Mouse (Mus musculus) gastrocnemius, postnatal 4 days (tissue): ENCODE data around the gene Wwox. TPM values are rescaled to one million over a fixed set of nuclear protein-coding genes. Genes with fewer than 3 reads are reported as not detected.

ENCODE experiments used
- DNase-seq, 2 experiments: peaks; one replicate each; pipeline ENCODE4 v3.0.0; 2021 to 2022; ENCODE audit warnings: low spot score in 2 of 2, mixed read lengths in 2 of 2
- total RNA-seq, 2 experiments: library from RNA; stranded (reverse); gene quantifications; 2 replicates each; pipeline ENCODE4 v1.2.3; 2021

Wwox gene
- total RNA-seq, 2 experiments from 2014 or later = 10.9 to 11.5 TPM

- DNase-seq = no peak
These were observed 711.1 kb downstream of the Wwox start for GRCm38 (mm10) chr8:115150446-115151109.

GRCm38 (mm10) chr8:115151416-115151815 lies 712.0 kb downstream of the Wwox start:
- no peak for DNase-seq

GRCm38 (mm10) chr8:115154096-115154495 lies 714.6 kb downstream of the Wwox start:
- no peak for DNase-seq

GRCm38 (mm10) chr8:115156142-115156541 lies 716.7 kb downstream of the Wwox start:
- DNase-seq = no peak

GRCm38 (mm10) chr8:115157977-115158720 lies 718.7 kb downstream of the Wwox start:
- no peak for DNase-seq

- DNase-seq = peak in 1 of 2 experiments; percentile 44
These were observed 719.3 kb downstream of the Wwox start for GRCm38 (mm10) chr8:115158721-115159111.

GRCm38 (mm10) chr8:115159208-115159607 lies 719.8 kb downstream of the Wwox start:
- DNase-seq = peak in 1 of 2 experiments; percentile 33

GRCm38 (mm10) chr8:115159711-115160374 lies 720.4 kb downstream of the Wwox start:
- DNase-seq = peak in 1 of 2 experiments; percentile 31

GRCm38 (mm10) chr8:115160407-115160806 lies 721.0 kb downstream of the Wwox start:
- no peak for DNase-seq

GRCm38 (mm10) chr8:115161520-115161919 lies 722.1 kb downstream of the Wwox start:
- DNase-seq = no peak

- DNase-seq = no peak
These were observed 725.4 kb downstream of the Wwox start for GRCm38 (mm10) chr8:115164872-115165271.

- DNase-seq = no peak
These were observed 734.2 kb downstream of the Wwox start for GRCm38 (mm10) chr8:115173634-115174081.

GRCm38 (mm10) chr8:115185431-115185964 lies 746.0 kb downstream of the Wwox start:
- DNase-seq = no peak

- DNase-seq = no peak
These were observed 746.8 kb downstream of the Wwox start for GRCm38 (mm10) chr8:115186121-115186811.

GRCm38 (mm10) chr8:115186882-115187281 lies 747.4 kb downstream of the Wwox start:
- DNase-seq = no peak

GRCm38 (mm10) chr8:115188446-115188845 lies 749.0 kb downstream of the Wwox start:
- DNase-seq = no peak

GRCm38 (mm10) chr8:115189836-115190235 lies 750.4 kb downstream of the Wwox start:
- DNase-seq = no peak

- DNase-seq = no peak
These were observed 754.3 kb downstream of the Wwox start for GRCm38 (mm10) chr8:115193767-115194166.

- no peak for DNase-seq
These were observed 755.9 kb downstream of the Wwox start for GRCm38 (mm10) chr8:115195334-115195733.

- no peak for DNase-seq
These were observed 757.4 kb downstream of the Wwox start for GRCm38 (mm10) chr8:115196859-115197258.

- DNase-seq = no peak
These were observed 759.7 kb downstream of the Wwox start for GRCm38 (mm10) chr8:115199204-115199603.
